Mouse (Mus musculus) thymus, postnatal 10 days (tissue): ENCODE results near the gene Per3.
"Not testable (repeated sequence)": the region's sequence is repeated elsewhere in the genome, so short reads cannot be mapped to it uniquely, and the experiment has no call there.

ENCODE experiments used
- DNase-seq, 2 experiments: peaks; one replicate each; pipeline ENCODE4 v3.0.0; 2021; ENCODE audit warnings: low spot score in 2 of 2

Gene Per3

GRCm38 (mm10) chr4:151024152-151024551 is 20.3 kb downstream of the Per3 start:
- no peak for DNase-seq

- DNase-seq, result not testable (repeated sequence)
Measured at GRCm38 (mm10) chr4:151017356-151017755, 27.1 kb downstream of the Per3 start.

- DNase-seq, result no peak
Measured at GRCm38 (mm10) chr4:151015946-151016345, 28.5 kb downstream of the Per3 start.

- no peak for DNase-seq
Measured at GRCm38 (mm10) chr4:151010316-151010715, 34.1 kb downstream of the Per3 start.

- peak; percentile 18 to 74 for DNase-seq
Measured at GRCm38 (mm10) chr4:151006945-151007344, 37.5 kb downstream of the Per3 start.

- DNase-seq, result peak in 1 of 2 experiments; percentile 12
Measured at GRCm38 (mm10) chr4:151005656-151006318, 38.7 kb downstream of the Per3 start.

- DNase-seq, result no peak
Measured at GRCm38 (mm10) chr4:151001397-151001796, 43.1 kb downstream of the Per3 start.

GRCm38 (mm10) chr4:150998626-150999025 is 45.8 kb downstream of the Per3 start:
- no peak for DNase-seq

GRCm38 (mm10) chr4:150996797-150997196 is 47.7 kb downstream of the Per3 start, which contains the start of gene Uts2:
Gene Uts2 (plus strand): TSS chr4:150997097.
- DNase-seq, result no peak

- peak in 1 of 2 experiments; percentile 38 for DNase-seq
Measured at GRCm38 (mm10) chr4:150990148-150990547, 54.3 kb downstream of the Per3 start.

GRCm38 (mm10) chr4:150980153-150980552 is 64.3 kb downstream of the Per3 start:
- DNase-seq, result no peak

GRCm38 (mm10) chr4:150979455-150979854 is 65.0 kb downstream of the Per3 start:
- no peak for DNase-seq

GRCm38 (mm10) chr4:150978156-150978910 is 66.1 kb downstream of the Per3 start:
- no peak for DNase-seq

- DNase-seq, result no peak
Measured at GRCm38 (mm10) chr4:150975145-150975544, 69.3 kb downstream of the Per3 start.

GRCm38 (mm10) chr4:150973264-150973663 is 71.2 kb downstream of the Per3 start:
- no peak for DNase-seq

GRCm38 (mm10) chr4:150968956-150969355 is 75.5 kb downstream of the Per3 start:
- no peak for DNase-seq

- peak; percentile 48 to 69 for DNase-seq
Measured at GRCm38 (mm10) chr4:150966556-150966955, 77.9 kb downstream of the Per3 start.

- no peak for DNase-seq
Measured at GRCm38 (mm10) chr4:150965555-150965951, 78.9 kb downstream of the Per3 start.

GRCm38 (mm10) chr4:150964635-150965554 is 79.6 kb downstream of the Per3 start:
- DNase-seq, result peak; percentile 83 to 94

- no peak for DNase-seq
Measured at GRCm38 (mm10) chr4:150963711-150964110, 80.8 kb downstream of the Per3 start.

- no peak for DNase-seq
Measured at GRCm38 (mm10) chr4:150962231-150962630, 82.2 kb downstream of the Per3 start.

- no peak for DNase-seq
Measured at GRCm38 (mm10) chr4:150958536-150958935, 85.9 kb downstream of the Per3 start.
